Mouse (Mus musculus) kidney, adult 2 months (tissue): ENCODE measurements around the gene Arhgdib. TPM values are rescaled to one million over a fixed set of nuclear protein-coding genes. Genes with fewer than 3 reads are reported as not detected.

Experiments used
- DNase-seq: peaks from one replicate; pipeline ENCODE4 v3.0.0; 2021
- H3K27ac ChIP-seq: fragments of 200-500 bp; 2 replicates; pipeline ENCODE4 v1.5.1; 2012; ENCODE audit warnings: low read depth, low read length, control low read depth, inconsistent platforms; ENCODE audit not compliant: insufficient read depth
- H3K27me3 ChIP-seq: fragments of 200-500 bp; replicated peaks from 2 replicates; pipeline ENCODE4 v1.6.1; 2012; ENCODE audit warnings: mild to moderate bottlenecking, moderate library complexity, low read length, inconsistent platforms; ENCODE audit not compliant: control insufficient read depth, insufficient read depth
- H3K36me3 ChIP-seq: fragments of 200-500 bp; 2 replicates; pipeline ENCODE4 v1.6.1; 2012; ENCODE audit warnings: mild to moderate bottlenecking, moderate library complexity, low read length, inconsistent platforms; ENCODE audit not compliant: control insufficient read depth, insufficient read depth
- H3K4me1 ChIP-seq: fragments of 200-500 bp; 2 replicates; pipeline ENCODE4 v1.6.1; 2011; ENCODE audit warnings: low read length; ENCODE audit not compliant: control insufficient read depth, insufficient read depth
- H3K4me3 ChIP-seq: fragments of 200-500 bp; 2 replicates; pipeline ENCODE4 v1.5.1; 2011; ENCODE audit warnings: mild to moderate bottlenecking, low read depth, low read length, control low read depth; ENCODE audit not compliant: insufficient read depth
- CTCF ChIP-seq: fragments of 200-500 bp; conservative IDR thresholded peaks from 2 replicates; pipeline ENCODE4 v1.5.1; 2011; ENCODE audit warnings: low read depth, mild to moderate bottlenecking, control low read depth, low read length, moderate library complexity, mixed read lengths; ENCODE audit not compliant: insufficient read depth, insufficient read length
- POLR2A ChIP-seq: fragments of 200-500 bp; IDR thresholded peaks from one replicate; pipeline ENCODE4 v1.6.1; 2011; ENCODE audit warnings: low read depth, low read length, control low read depth
- WGBS: fragments of 180-500 bp; shearing (Covaris S2); methylation state at CpG from one replicate; pipeline ENCODE4 v1.1.7; 2018; 5-methylcytosine and 5-hydroxymethylcytosine counted together
- polyA plus RNA-seq: library from polyadenylated mRNA; depleted of rRNA; stranded (reverse); fragments of >200 nt; gene quantifications from 2 replicates; pipeline ENCODE4 v1.2.3, GENCODE M21; 2012; rRNA removed

The Arhgdib gene
- polyA plus RNA-seq, 1 experiment: 77.4 TPM

GRCm38 (mm10) chr6:136875670-136876069, 66.0 kb downstream of the Arhgdib start, which contains the start of gene Mgp:
Gene Mgp, minus strand, starts transcription at chr6:136875823.
- no peaks in the 10 kb centered on the region for H3K36me3 ChIP-seq
- H3K4me3 ChIP-seq: peak within 1 kb of the TSS; percentile 31
- DNase-seq: no peak
- no peaks in the 10 kb centered on the region for H3K27me3 ChIP-seq
- H3K27ac ChIP-seq: peak within 1 kb of the TSS; percentile 30; the same call in 1 of the 2 replicates
- WGBS: 28% methylated on average over 9 of the region's 9 CpGs
- no peaks in the 10 kb centered on the region for H3K4me1 ChIP-seq
- TF ChIP-seq CTCF (no peak), POLR2A (peak; percentile 37)

- Histone ChIP-seq H3K4me3 (peak overlapping the region; percentile 20), H3K36me3 (no peaks in the 10 kb centered on the region), H3K4me1 (no peaks in the 10 kb centered on the region), H3K27ac (peak overlapping the region; percentile 30; the same call in 1 of the 2 replicates), H3K27me3 (no peaks in the 10 kb centered on the region)
- WGBS: 35% methylated on average over 8 of the region's 8 CpGs
- DNase-seq: no peak
- TF ChIP-seq CTCF (no peak), POLR2A (no peak)
These were observed 67.1 kb downstream of the Arhgdib start for GRCm38 (mm10) chr6:136874599-136874998.

Other genes starting within 250 kb of the Arhgdib start
- 0.01 and 0.02 TPM in 2 replicates for gene Gucy2c, start 160.1 kb downstream of the Arhgdib start, polyA plus RNA-seq
- gene Hist4h4, start 137.5 kb downstream of the Arhgdib start, polyA plus RNA-seq: 0.74 and 1.1 TPM in 2 replicates
- gene H2afj, start 133.7 kb downstream of the Arhgdib start, polyA plus RNA-seq: 262 and 431 TPM in 2 replicates
- 0.99 and 1.3 TPM in 2 replicates for gene BC049715, start 114.3 kb downstream of the Arhgdib start, polyA plus RNA-seq
- gene Wbp11, start 113.7 kb downstream of the Arhgdib start, polyA plus RNA-seq: 28.3 and 28.6 TPM in 2 replicates
- 0.59 and 0.81 TPM in 2 replicates for gene Smco3, start 106.4 kb downstream of the Arhgdib start, polyA plus RNA-seq
- 4.9 TPM in 2 replicates for gene Art4, start 84.2 kb downstream of the Arhgdib start, polyA plus RNA-seq
- gene Mgp, start 66.1 kb downstream of the Arhgdib start, polyA plus RNA-seq: 725 and 868 TPM in 2 replicates
- 0.15 TPM in 1 of 2 replicates, not detected in the other for gene Erp27, start 19.7 kb downstream of the Arhgdib start, polyA plus RNA-seq
- 0.58 and 0.64 TPM in 2 replicates for gene Pde6h, start 18.1 kb downstream of the Arhgdib start, polyA plus RNA-seq
- 6.0 and 6.9 TPM in 2 replicates for gene Rerg, start 228.6 kb upstream of the Arhgdib start, polyA plus RNA-seq